Mouse (Mus musculus) limb, embryonic 14.5 days (tissue): ENCODE results near the gene Nanog. TPM values are rescaled to one million over a fixed set of nuclear protein-coding genes. Genes with fewer than 3 reads are reported as not detected.
A peak's percentile ranks its signal among the peaks of the same experiment; 100 is the strongest.

Experiments used
- ATAC-seq: fragments of 200-750 bp; cut with Nextera tagmentation; 2 replicates; pipeline ENCODE4 v1.8.0; 2017; ENCODE audit warnings: low read depth, moderate number of reproducible peaks, moderate TSS enrichment; ENCODE audit not compliant: low FRiP score
- DNase-seq: peaks from one replicate; pipeline ENCODE4 v3.0.0-alpha.2; 2015; ENCODE audit warnings: low spot score
- H3K27ac ChIP-seq: fragments of 300-500 bp; sonication (generic); replicated peaks from 2 replicates; pipeline ENCODE4 v1.5.1; 2014; ENCODE audit warnings: low read depth, mild to moderate bottlenecking, low read length, moderate library complexity, mixed read lengths
- H3K27me3 ChIP-seq: fragments of 300-500 bp; sonication (generic); 2 replicates; pipeline ENCODE4 v1.6.1; 2014; ENCODE audit warnings: low read length, mixed read lengths; ENCODE audit not compliant: control insufficient read depth, insufficient read depth
- H3K36me3 ChIP-seq: fragments of 300-500 bp; sonication (generic); 2 replicates; pipeline ENCODE4 v1.6.1; 2014; ENCODE audit warnings: mild to moderate bottlenecking, low read length, moderate library complexity, mixed read lengths; ENCODE audit not compliant: control insufficient read depth, insufficient read depth
- H3K4me1 ChIP-seq: fragments of 300-500 bp; sonication (generic); 2 replicates; pipeline ENCODE4 v1.6.1; 2014; ENCODE audit warnings: antibody characterized with exemption, low read length, mixed read lengths; ENCODE audit not compliant: control insufficient read depth, insufficient read depth
- H3K4me2 ChIP-seq: fragments of 300-500 bp; sonication (generic); replicated peaks from 2 replicates; pipeline ENCODE4 v1.6.1; 2014; ENCODE audit warnings: low read depth, mild to moderate bottlenecking, low read length, moderate library complexity; ENCODE audit not compliant: severe bottlenecking
- H3K4me3 ChIP-seq: fragments of 300-500 bp; sonication (generic); replicated peaks from 2 replicates; pipeline ENCODE4 v1.5.1; 2014; ENCODE audit warnings: low read length
- H3K9ac ChIP-seq: fragments of 300-500 bp; sonication (generic); 2 replicates; pipeline ENCODE4 v1.6.1; 2014; ENCODE audit warnings: mild to moderate bottlenecking, low read depth, low read length, moderate library complexity; ENCODE audit not compliant: severe bottlenecking
- H3K9me3 ChIP-seq: fragments of 300-500 bp; sonication (generic); 2 replicates; pipeline ENCODE4 v1.6.1; 2016; ENCODE audit warnings: low read length; ENCODE audit not compliant: control insufficient read depth
- POLR2A ChIP-seq: fragments of 200-500 bp; IDR thresholded peaks from 2 replicates; pipeline ENCODE4 v1.8.0; 2012; ENCODE audit warnings: inconsistent platforms, mild to moderate bottlenecking, moderate library complexity, borderline replicate concordance; ENCODE audit not compliant: insufficient read depth, insufficient read length; ENCODE audit errors: extremely low read depth
- WGBS: fragments of 180-500 bp; shearing (Covaris S2); extraction: QIAGEN DNeasy Blood & Tissue Kit; methylation state at CpG from one replicate; pipeline ENCODE4 v1.1.7; 2014; 5-methylcytosine and 5-hydroxymethylcytosine counted together
- polyA plus RNA-seq, 2 experiments: library from polyadenylated mRNA; depleted of rRNA in 1 of 2; stranded (reverse) in 1 of 2; unstranded in 1 of 2; fragments of >200 nt; fragmentation: Nextera tagmentation in 1 of 2; extraction: Ambion mirVana in 1 of 2; gene quantifications; 2 replicates each; pipeline versions ENCODE4 v1.2.1 to v1.2.3; 2012 to 2014

The Nanog gene
- polyA plus RNA-seq, 2 experiments, result 0.21 to 0.47 TPM

DNA sequence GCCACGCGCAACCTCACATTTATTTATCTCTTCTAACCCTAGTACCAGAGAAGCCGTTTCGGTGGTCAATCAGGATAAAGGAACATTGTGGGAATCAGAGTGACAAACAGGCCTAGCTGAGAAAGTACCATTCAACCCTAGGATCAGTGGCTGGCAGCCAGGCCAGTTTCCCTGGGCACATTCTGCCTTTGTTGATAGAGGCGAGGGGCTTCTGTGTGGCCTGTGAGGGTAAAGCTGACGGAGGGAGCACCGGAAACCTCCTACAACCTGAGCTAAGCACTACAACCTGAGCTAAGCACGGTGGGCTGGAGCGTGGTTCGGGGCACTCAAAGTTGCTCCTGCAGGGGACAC lies 37.1 kb upstream of the Nanog start:
- 25% methylated on average over 10 of the region's 10 CpGs for WGBS
- no peak overlapping the region for H3K27ac ChIP-seq
- ATAC-seq, result no peak

DNA sequence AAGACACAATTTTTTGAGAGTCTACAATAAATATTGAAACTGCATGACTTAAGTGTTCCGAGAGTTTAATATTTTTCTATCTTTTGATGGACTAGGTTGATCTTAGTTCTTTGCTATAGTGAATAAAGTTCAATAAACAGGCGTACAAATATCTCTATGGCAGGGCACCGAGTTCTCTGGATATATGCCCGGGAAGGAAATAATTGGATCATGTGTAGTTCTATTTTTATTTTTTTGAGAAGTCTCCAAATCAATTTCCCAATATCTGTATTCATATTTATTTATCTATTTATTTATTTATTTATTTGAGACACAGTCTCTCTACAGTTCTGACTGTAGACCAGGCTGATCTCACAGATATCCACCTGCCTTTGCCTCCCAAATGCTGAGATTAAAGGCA lies 36.4 kb upstream of the Nanog start:
- Histone ChIP-seq H3K36me3 (no peaks in the 10 kb centered on the region), H3K4me1 (peaks cover 5% of the 10 kb centered on the region; the same call in 1 of the 2 replicates), H3K9me3 (no peaks in the 10 kb centered on the region), H3K9ac (no peak overlapping the region), H3K4me3 (no peak overlapping the region), H3K27ac (no peak overlapping the region), H3K4me2 (no peak overlapping the region), H3K27me3 (no peaks in the 10 kb centered on the region)
- no peak for TF ChIP-seq POLR2A
- ATAC-seq (no peak), DNase-seq (no peak)
- 90% methylated on average over 4 of the region's 4 CpGs for WGBS

More for the DNA sequence above, 37.1 kb upstream of the Nanog start:
- peak overlapping the region; percentile 58 for H3K4me2 ChIP-seq
- no peaks in the 10 kb centered on the region for H3K9me3 ChIP-seq
- no peaks in the 10 kb centered on the region for H3K36me3 ChIP-seq
- H3K27me3 ChIP-seq, result no peaks in the 10 kb centered on the region
- peak overlapping the region; percentile 43 for H3K4me3 ChIP-seq
- H3K9ac ChIP-seq, result peak overlapping the region; percentile 34; the same call in 1 of the 2 replicates
- DNase-seq, result no peak
- peaks cover 5% of the 10 kb centered on the region; the same call in 1 of the 2 replicates for H3K4me1 ChIP-seq
- TF ChIP-seq POLR2A, result no peak

- no peak for ATAC-seq
- Histone ChIP-seq H3K27me3 (no peaks in the 10 kb centered on the region), H3K27ac (no peak overlapping the region), H3K9me3 (no peaks in the 10 kb centered on the region), H3K36me3 (no peaks in the 10 kb centered on the region), H3K4me3 (no peak overlapping the region), H3K4me2 (no peak overlapping the region), H3K4me1 (peaks cover 5% of the 10 kb centered on the region; the same call in 1 of the 2 replicates), H3K9ac (no peak overlapping the region)
- TF ChIP-seq POLR2A, result no peak
- no peak for DNase-seq
- 57% methylated on average over 8 of the region's 8 CpGs for WGBS
Measured at GRCm38 (mm10) chr6:122672746-122673145, 34.5 kb upstream of the Nanog start.

GRCm38 (mm10) chr6:122682646-122683045 lies 24.6 kb upstream of the Nanog start:
- Histone ChIP-seq H3K4me3 (no peak overlapping the region), H3K4me2 (no peak overlapping the region), H3K36me3 (no peaks in the 10 kb centered on the region), H3K27ac (no peak overlapping the region), H3K9ac (no peak overlapping the region), H3K4me1 (no peaks in the 10 kb centered on the region), H3K27me3 (no peaks in the 10 kb centered on the region), H3K9me3 (no peaks in the 10 kb centered on the region)
- TF ChIP-seq POLR2A, result no peak
- ATAC-seq, result no peak
- no peak for DNase-seq
- WGBS, result 88% methylated on average over 3 of the region's 3 CpGs

DNA sequence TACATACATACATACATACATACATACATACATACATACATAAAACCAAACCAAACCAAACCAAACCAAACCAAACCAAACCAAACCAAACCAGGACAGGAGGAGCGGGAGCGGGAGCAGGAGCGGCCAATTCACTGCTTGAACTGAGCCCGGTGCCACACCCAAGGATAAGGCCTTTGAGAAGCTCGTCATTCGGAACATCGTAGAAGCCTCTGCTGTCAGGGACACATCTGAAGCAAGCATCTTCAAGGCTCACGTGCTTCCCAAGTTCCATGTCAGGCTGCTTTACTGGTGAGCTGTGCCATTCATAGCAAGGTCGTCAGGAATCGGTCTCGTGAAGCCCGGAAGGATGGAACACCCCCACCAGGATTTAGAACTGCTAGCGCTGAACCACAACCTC lies 20.6 kb upstream of the Nanog start:
- H3K27ac ChIP-seq, result no peak overlapping the region

GRCm38 (mm10) chr6:122689411-122690055 lies 17.8 kb upstream of the Nanog start:
- no peak for DNase-seq
- ATAC-seq, result no peak
- Histone ChIP-seq H3K9ac (no peak overlapping the region), H3K4me2 (no peak overlapping the region), H3K36me3 (no peaks in the 10 kb centered on the region), H3K27ac (no peak overlapping the region), H3K9me3 (no peaks in the 10 kb centered on the region), H3K4me1 (no peaks in the 10 kb centered on the region), H3K4me3 (no peak overlapping the region), H3K27me3 (no peaks in the 10 kb centered on the region)
- 83% methylated on average over 6 of the region's 6 CpGs for WGBS
- TF ChIP-seq POLR2A, result no peak

More for the DNA sequence above, 20.6 kb upstream of the Nanog start:
- Histone ChIP-seq H3K4me3 (no peak overlapping the region), H3K4me2 (no peak overlapping the region), H3K27me3 (no peaks in the 10 kb centered on the region), H3K4me1 (no peaks in the 10 kb centered on the region), H3K9ac (no peak overlapping the region), H3K9me3 (no peaks in the 10 kb centered on the region), H3K36me3 (no peaks in the 10 kb centered on the region)
- ATAC-seq, result no peak
- TF ChIP-seq POLR2A, result no peak
- 89% methylated on average over 13 of the region's 13 CpGs for WGBS
- DNase-seq, result no peak
